Mouse (Mus musculus) bone marrow macrophage, adult 2 months (primary cell): Measurements from ENCODE around the gene Manea.

ENCODE experiments used
- CTCF ChIP-seq: IDR thresholded peaks from 2 replicates; pipeline ENCODE4 v1.5.1; 2012; ENCODE audit warnings: low read depth, mild to moderate bottlenecking, low read length, moderate library complexity
- POLR2A ChIP-seq: IDR thresholded peaks from 2 replicates; pipeline ENCODE4 v1.6.1; 2012; ENCODE audit warnings: mild to moderate bottlenecking, low read depth, low read length, borderline replicate concordance

DNA sequence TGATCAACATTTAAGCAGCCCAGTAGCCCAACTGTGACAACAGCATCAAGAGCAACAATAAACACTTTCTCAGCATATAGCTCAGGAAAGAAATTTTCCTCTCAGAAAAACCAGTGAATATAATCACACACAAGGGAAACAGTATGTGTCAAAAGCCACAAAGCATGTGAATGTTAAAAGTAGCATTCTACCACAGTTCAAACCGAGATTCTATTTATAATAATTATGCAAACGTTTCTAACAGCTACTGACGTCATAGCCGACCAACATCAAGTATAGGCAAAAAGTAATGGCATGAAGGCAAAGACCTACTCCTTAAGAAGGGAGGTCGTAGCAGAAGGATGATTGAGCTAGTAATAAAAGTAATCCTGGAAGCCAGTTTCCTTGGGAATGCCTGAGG is 8.1 kb downstream of the Manea start:
- TF ChIP-seq CTCF (no peak), POLR2A (no peak)
